Mouse (Mus musculus): ENCODE results near the gene Ifna1. TPM values are rescaled to one million over a fixed set of nuclear protein-coding genes. Genes with fewer than 3 reads are reported as not detected.

Ifna1 gene
- total and polyA plus RNA-seq, 2 experiments from 2014 or later = not detected

DNA sequence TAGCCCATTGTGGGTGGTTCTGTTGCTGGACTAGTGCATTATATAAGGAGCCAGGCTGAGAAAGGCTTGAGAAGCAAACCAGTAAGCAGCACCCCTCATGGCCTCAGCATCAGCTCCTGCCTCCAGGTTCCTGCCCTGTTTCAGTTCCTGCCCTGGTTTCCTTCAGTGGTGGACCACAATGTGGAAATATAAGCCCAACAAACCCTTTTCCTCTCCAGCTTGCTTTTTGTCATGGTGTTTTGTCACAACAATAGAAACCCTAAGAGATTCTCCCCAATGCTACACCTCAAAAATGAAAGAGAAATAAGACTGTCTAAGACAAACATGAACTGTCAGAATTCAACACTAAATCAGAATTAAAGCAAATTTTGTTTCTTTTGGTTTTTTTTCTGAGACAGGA lies 9.3 kb downstream of the Ifna1 start:
- no peak for ATAC-seq
- no peak for TF ChIP-seq CTCF (IDR thresholded peaks at IDR 0.05; ENCODE audit: low read depth)
- H3K27ac ChIP-seq = no peak overlapping the region

DNA sequence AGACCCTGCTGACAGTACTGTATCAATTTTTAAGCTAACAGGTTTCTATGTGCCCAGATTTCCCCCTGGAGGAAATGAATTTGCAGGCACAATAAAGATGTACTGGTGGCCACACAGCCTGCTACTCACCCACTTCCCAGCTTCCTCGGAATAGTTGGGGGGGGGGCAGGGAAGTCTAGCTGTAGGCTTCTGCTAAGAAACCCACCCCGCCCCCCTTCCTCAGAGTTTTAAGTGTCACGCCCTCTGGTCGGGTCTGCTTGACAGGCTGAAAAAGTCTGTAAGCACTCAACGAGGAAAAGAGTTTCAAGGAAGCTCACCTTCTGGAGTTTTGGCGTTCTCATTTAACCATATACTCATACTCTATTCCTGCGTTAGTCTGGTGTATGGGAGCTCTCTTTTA lies 13.4 kb downstream of the Ifna1 start:
- 8% methylated on average over 7 of the region's 7 CpGs for WGBS
- H3K27me3 ChIP-seq (ENCODE audit: insufficient read depth, low read length) = no peaks in the 10 kb centered on the region
- TF ChIP-seq CTCF (IDR thresholded peaks at IDR 0.05; ENCODE audit: low read depth) = no peak
- H3K4me1 ChIP-seq (ENCODE audit: insufficient read depth, low read length) = no peaks in the 10 kb centered on the region
- ATAC-seq (no peak), DNase-seq (ENCODE audit: low spot score) (no peak)
- H3K27ac ChIP-seq = no peak overlapping the region
- H3K4me3 ChIP-seq (ENCODE audit: low read length) = no peak overlapping the region
- H3K9ac ChIP-seq (replicated peaks; ENCODE audit: low read length) = no peak overlapping the region
- no peaks in the 10 kb centered on the region for H3K9me3 ChIP-seq (ENCODE audit: low read length)
- H3K4me2 ChIP-seq (ENCODE audit: low read depth, low read length) = no peak overlapping the region
- H3K36me3 ChIP-seq (ENCODE audit: insufficient read depth, low read length) = no peaks in the 10 kb centered on the region

More for the DNA sequence above, 9.3 kb downstream of the Ifna1 start:
- H3K36me3 ChIP-seq (ENCODE audit: insufficient read depth, low read length) = no peaks in the 10 kb centered on the region
- no peak overlapping the region for H3K4me3 ChIP-seq (ENCODE audit: low read length)
- no peak overlapping the region for H3K9ac ChIP-seq (replicated peaks; ENCODE audit: low read length)
- no peak overlapping the region for H3K4me2 ChIP-seq (ENCODE audit: low read depth, low read length)
- no peak for DNase-seq (ENCODE audit: low spot score)
- no peaks in the 10 kb centered on the region for H3K4me1 ChIP-seq (ENCODE audit: insufficient read depth, low read length)
- no peaks in the 10 kb centered on the region for H3K9me3 ChIP-seq (ENCODE audit: low read length)
- H3K27me3 ChIP-seq (ENCODE audit: insufficient read depth, low read length) = no peaks in the 10 kb centered on the region

DNA sequence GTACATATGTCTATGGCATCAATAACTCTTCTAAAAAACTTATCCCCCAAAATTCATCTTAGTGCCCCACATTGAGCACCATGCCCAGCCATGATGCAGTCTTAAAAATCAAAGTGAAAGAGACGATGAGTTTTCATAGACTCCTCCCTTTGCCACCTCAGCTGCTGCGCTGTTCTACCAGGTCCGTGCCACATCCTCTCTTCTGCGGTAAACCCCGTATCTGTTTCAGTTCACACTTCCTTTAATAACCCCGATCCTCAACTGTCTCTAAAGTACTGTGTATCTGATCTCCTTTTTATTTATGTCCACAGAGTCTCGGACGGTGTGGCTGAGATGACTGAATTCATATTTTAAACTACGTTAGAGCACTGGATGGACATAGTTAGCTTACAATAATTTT lies 14.7 kb downstream of the Ifna1 start:
- no peak for TF ChIP-seq CTCF (IDR thresholded peaks at IDR 0.05; ENCODE audit: low read depth)
- Histone ChIP-seq H3K27me3 (ENCODE audit: insufficient read depth, low read length) (no peaks in the 10 kb centered on the region), H3K4me1 (ENCODE audit: insufficient read depth, low read length) (no peaks in the 10 kb centered on the region), H3K9ac (replicated peaks; ENCODE audit: low read length) (no peak overlapping the region), H3K9me3 (ENCODE audit: low read length) (no peaks in the 10 kb centered on the region), H3K36me3 (ENCODE audit: insufficient read depth, low read length) (no peaks in the 10 kb centered on the region), H3K4me3 (ENCODE audit: low read length) (no peak overlapping the region), H3K27ac (no peak overlapping the region), H3K4me2 (ENCODE audit: low read depth, low read length) (no peak overlapping the region)
- DNase-seq (ENCODE audit: low spot score) (no peak), ATAC-seq (no peak)
- 77% methylated on average over 9 of the region's 9 CpGs for WGBS

DNA sequence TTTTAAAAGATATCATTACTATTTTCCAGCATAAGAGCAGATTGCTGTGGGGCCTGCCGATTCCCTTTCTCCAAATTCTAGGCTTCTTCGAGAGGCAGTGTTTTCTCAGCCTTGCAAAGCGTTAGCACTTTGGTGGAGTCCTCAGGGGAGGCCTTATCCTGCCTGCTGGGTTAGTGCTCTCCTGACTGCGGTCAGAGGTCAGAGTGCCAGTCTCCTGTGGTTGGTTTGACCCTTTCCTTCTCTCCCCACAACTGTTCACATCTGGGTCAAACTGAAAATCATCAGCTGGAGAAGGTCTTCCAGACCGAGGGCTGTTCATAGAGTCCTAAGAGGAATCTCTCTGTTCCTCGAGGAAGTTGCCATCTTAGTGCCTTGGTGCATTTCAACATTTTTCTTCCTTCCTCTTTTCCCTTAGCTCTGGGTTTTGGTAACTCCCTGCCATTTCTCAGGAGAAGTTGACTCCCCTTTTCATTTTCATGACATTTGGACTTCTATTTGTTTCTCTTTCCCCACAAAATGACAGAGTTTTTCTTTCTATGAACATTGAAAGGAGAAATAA lies 15.2 kb downstream of the Ifna1 start:
- no peak overlapping the region for H3K4me3 ChIP-seq (ENCODE audit: low read length)
- no peak for TF ChIP-seq CTCF (IDR thresholded peaks at IDR 0.05; ENCODE audit: low read depth)
- H3K27ac ChIP-seq = no peak overlapping the region
- H3K4me2 ChIP-seq (ENCODE audit: low read depth, low read length) = no peak overlapping the region
- DNase-seq (ENCODE audit: low spot score) (no peak), ATAC-seq (no peak)
- H3K9ac ChIP-seq (replicated peaks; ENCODE audit: low read length) = no peak overlapping the region
- no peaks in the 10 kb centered on the region for H3K4me1 ChIP-seq (ENCODE audit: insufficient read depth, low read length)
- H3K27me3 ChIP-seq (ENCODE audit: insufficient read depth, low read length) = no peaks in the 10 kb centered on the region
- H3K36me3 ChIP-seq (ENCODE audit: insufficient read depth, low read length) = no peaks in the 10 kb centered on the region
- 52% methylated on average over 6 of the region's 6 CpGs for WGBS
- H3K9me3 ChIP-seq (ENCODE audit: low read length) = no peaks in the 10 kb centered on the region

DNA sequence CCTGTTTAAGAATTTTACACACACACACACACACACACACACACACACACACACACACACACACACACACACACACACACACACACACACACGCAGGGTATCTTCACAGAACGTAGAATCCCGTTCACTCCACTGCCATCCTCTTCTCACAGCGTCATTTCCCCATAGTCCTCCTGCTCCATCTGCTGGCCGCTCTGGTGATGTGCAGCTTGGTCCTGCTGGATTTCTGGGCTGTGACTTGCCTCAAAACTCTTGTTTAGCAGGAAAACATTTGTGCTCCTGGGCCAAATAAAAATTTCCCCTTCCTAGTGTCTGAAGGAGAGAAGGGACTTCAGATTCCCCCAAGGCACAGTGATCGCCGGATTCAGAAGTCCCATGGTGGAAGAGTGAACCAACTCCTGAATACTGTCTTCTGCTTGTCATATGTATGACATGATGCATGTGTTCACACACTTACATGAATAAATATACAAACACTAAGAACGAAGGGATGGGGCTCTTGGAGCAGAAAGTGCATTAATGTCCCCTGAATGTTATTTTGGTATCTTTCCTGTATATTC lies 17.6 kb downstream of the Ifna1 start:
- Histone ChIP-seq H3K4me3 (ENCODE audit: low read length) (peak overlapping the region; percentile 51), H3K27ac (no peak overlapping the region), H3K27me3 (ENCODE audit: insufficient read depth, low read length) (no peaks in the 10 kb centered on the region), H3K4me2 (ENCODE audit: low read depth, low read length) (peak overlapping the region; percentile 97), H3K4me1 (ENCODE audit: insufficient read depth, low read length) (no peaks in the 10 kb centered on the region), H3K9me3 (ENCODE audit: low read length) (no peaks in the 10 kb centered on the region), H3K36me3 (ENCODE audit: insufficient read depth, low read length) (no peaks in the 10 kb centered on the region), H3K9ac (replicated peaks; ENCODE audit: low read length) (peak overlapping the region; percentile 53; the same call in 1 of the 2 replicates)
- DNase-seq (ENCODE audit: low spot score) = peak; percentile 75
- ATAC-seq = peak; percentile 75
- 0% methylated on average over 8 of the region's 8 CpGs for WGBS
- peak; percentile 93 for TF ChIP-seq CTCF (IDR thresholded peaks at IDR 0.05; ENCODE audit: low read depth)

DNA sequence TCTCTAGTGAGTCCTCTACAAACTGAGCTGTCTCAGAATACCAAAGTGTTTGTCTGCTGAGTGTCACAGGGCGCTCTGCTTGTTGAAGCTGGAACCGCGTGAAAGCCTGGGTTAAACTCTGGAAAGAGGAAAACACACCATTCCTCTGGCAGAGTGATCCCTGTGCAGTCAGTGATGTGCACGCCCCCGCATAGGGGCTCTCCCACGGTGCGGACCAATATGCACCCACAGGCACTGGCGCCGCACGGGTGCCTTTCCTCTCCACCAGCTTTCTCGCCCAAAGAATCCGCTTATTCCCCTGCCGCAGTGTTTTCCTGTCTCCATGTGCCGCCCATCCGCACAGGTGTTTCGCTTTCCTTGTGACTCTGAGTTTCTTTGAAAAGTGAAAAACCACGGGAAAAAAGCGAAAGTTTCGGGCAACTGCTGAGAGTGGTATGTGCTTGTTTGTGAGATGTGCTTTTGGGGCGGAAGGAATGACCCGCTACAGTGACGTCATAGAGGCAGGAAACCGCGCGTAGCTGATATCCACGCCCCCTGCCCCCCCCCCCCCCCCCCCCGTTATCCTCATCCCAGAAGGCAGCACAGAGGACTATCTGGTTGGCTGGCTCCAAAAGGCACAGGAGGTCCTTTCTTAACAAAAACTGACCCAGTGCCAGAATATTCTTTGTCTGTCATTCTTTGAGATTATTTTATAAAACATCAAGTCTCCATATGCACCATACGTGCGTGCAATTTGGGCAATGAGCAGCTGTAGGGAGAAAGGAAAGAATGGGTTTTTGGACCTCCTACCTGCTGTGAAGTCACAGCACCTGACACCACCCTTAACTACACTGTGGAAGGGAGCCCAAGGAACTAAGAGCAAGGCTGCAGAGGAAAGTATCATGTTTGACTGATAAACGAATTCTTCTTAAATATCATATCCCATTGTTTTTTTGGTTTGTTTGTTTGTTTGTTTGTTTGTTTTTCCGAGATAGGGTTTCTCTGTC lies 18.3 kb downstream of the Ifna1 start:
- H3K9ac ChIP-seq (replicated peaks; ENCODE audit: low read length) = peak overlapping the region; percentile 53
- DNase-seq (ENCODE audit: low spot score) (peak; percentile 66), ATAC-seq (peak; percentile 85)
- peak overlapping the region; percentile 51 for H3K4me3 ChIP-seq (ENCODE audit: low read length)
- TF ChIP-seq CTCF (IDR thresholded peaks at IDR 0.05; ENCODE audit: low read depth) = no peak
- WGBS = 7% methylated on average over 31 of the region's 31 CpGs
- H3K4me1 ChIP-seq (ENCODE audit: insufficient read depth, low read length) = no peaks in the 10 kb centered on the region
- H3K9me3 ChIP-seq (ENCODE audit: low read length) = no peaks in the 10 kb centered on the region
- no peaks in the 10 kb centered on the region for H3K36me3 ChIP-seq (ENCODE audit: insufficient read depth, low read length)
- H3K27ac ChIP-seq = no peak overlapping the region
- no peaks in the 10 kb centered on the region for H3K27me3 ChIP-seq (ENCODE audit: insufficient read depth, low read length)
- H3K4me2 ChIP-seq (ENCODE audit: low read depth, low read length) = peak overlapping the region; percentile 97
